9 mouse cellular contexts compared by ENCODE assay signal in the genomic region with DNA sequence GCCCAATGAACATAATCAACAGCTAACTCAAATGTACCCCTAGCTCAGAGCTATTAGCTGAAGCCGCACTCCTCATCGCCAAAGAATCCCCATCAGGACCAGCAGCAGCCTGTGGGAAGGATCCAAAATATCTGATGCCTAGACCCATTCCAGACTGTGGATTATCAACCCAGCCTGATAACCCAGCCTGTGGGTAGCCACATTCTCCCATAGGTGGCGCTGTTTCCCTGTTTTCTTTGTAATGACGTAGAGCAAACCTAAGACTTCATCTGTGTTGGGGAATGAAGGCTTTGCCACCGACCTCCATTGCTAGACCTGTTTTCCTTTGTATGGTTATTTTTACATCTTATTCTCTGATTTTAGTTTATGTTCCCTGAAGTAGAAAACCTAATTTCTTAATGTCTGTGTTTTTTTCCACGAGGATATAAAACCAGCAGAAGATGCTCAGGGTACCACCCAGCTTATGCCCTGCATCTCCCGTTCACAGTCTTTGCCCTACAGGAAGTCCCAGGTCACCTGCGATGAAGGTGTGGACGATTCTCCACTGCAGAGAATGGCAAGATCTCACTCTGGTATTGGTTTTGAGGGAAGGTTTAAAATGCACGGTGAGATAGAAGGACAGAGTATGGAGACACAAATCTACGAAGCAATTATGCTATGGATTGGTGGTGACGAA. TPM values are rescaled to one million over a fixed set of nuclear protein-coding genes. Genes with fewer than 3 reads are reported as not detected.
DNase-seq lines count a peak whose midpoint lies in the region; ATAC-seq and TF ChIP-seq lines count a peak whose summit lies in the region.
"Had no signal": no experiment of that assay in that cellular context is flagged by ENCODE, and none has a peak within 500 bp of the region (broad histone marks: within the 10 kb centered on the region; RNA-seq: fewer than 3 reads in every experiment).

No protein-coding gene starts in this region.

- H3K4me3 ChIP-seq in intestine, embryonic 14.5 days (ENCODE audit: low read depth, low read length): no peak overlapping the region
- H3K4me3 ChIP-seq in limb, embryonic 13.5 days: no peak overlapping the region
- H3K4me3 ChIP-seq in stomach, postnatal 0 days (ENCODE audit: low read depth, low read length): no peak overlapping the region
- H3K4me3 ChIP-seq: erythroblast, embryonic 14.5 days had no signal

- H3K36me3 ChIP-seq in intestine, embryonic 14.5 days (ENCODE audit: control insufficient read depth, insufficient read depth, low read length): no peaks in the 10 kb centered on the region
- H3K36me3 ChIP-seq in limb, embryonic 13.5 days: no peaks in the 10 kb centered on the region
- H3K36me3 ChIP-seq in stomach, postnatal 0 days (ENCODE audit: control insufficient read depth, insufficient read depth, low read length): no peaks in the 10 kb centered on the region

- WGBS in intestine, embryonic 14.5 days: 32% methylated on average over 12 of the region's 12 CpGs
- WGBS in limb, embryonic 13.5 days: 33% methylated on average over 12 of the region's 12 CpGs
- WGBS in stomach, postnatal 0 days: 35% methylated on average over 12 of the region's 12 CpGs

- H3K9me3 ChIP-seq in intestine, embryonic 14.5 days (ENCODE audit: control insufficient read depth, low read length): no peaks in the 10 kb centered on the region
- H3K9me3 ChIP-seq in limb, embryonic 13.5 days: no peaks in the 10 kb centered on the region
- no peaks in the 10 kb centered on the region for H3K9me3 ChIP-seq in stomach, postnatal 0 days (ENCODE audit: control insufficient read depth, low read length)

- peak; percentile 79 for ATAC-seq in intestine, embryonic 14.5 days (replicated peaks; ENCODE audit: low FRiP score, low TSS enrichment, low read depth)
- peak; percentile 57; the same call in 1 of the 2 replicates for ATAC-seq in limb, embryonic 13.5 days (ENCODE audit: low FRiP score, low read depth)
- peak; percentile 85 for ATAC-seq in monocyte, adult 5-6 weeks (replicated peaks; ENCODE audit: insufficient number of reproducible peaks, low FRiP score, low TSS enrichment, poor library complexity, severe bottlenecking)
- peak; percentile 69 for ATAC-seq in stomach, postnatal 0 days (ENCODE audit: low FRiP score, low TSS enrichment)

- H3K4me1 ChIP-seq in intestine, embryonic 14.5 days (replicated peaks; ENCODE audit: control insufficient read depth, insufficient read depth, low read length): no peaks in the 10 kb centered on the region
- H3K4me1 ChIP-seq in limb, embryonic 13.5 days: no peaks in the 10 kb centered on the region
- H3K4me1 ChIP-seq in stomach, postnatal 0 days (replicated peaks; ENCODE audit: control insufficient read depth, insufficient read depth): no peaks in the 10 kb centered on the region

- H3K27ac ChIP-seq in intestine, embryonic 14.5 days (ENCODE audit: low read depth): no peak overlapping the region
- no peak overlapping the region for H3K27ac ChIP-seq in limb, embryonic 13.5 days
- H3K27ac ChIP-seq in stomach, postnatal 0 days (replicated peaks): no peak overlapping the region

- no peak for TF ChIP-seq EP300 in stomach, postnatal 0 days (optimal IDR thresholded peaks at IDR 0.05)

- DNase-seq in urinary bladder, postnatal 14 days (ENCODE audit: low spot score): peak; percentile 66
- DNase-seq in urinary bladder, adult 2 months (ENCODE audit: low spot score): no peak
- peak; percentile 62 for DNase-seq in cerebellum, adult 8-10 months
- DNase-seq in forelimb bud, embryonic 11.5 days (ENCODE audit: low read depth, low spot score): peak; percentile 80
- peak; percentile 79 for DNase-seq in intestine, embryonic 14.5 days (ENCODE audit: low spot score)
- peak; percentile 66 for DNase-seq in stomach, postnatal 0 days (ENCODE audit: low spot score)

- no peak overlapping the region for H3K9ac ChIP-seq in intestine, embryonic 14.5 days (ENCODE audit: low read length)
- no peak overlapping the region for H3K9ac ChIP-seq in limb, embryonic 13.5 days
- H3K9ac ChIP-seq in stomach, postnatal 0 days (ENCODE audit: low read length): no peak overlapping the region

- peak; percentile 96 for TF ChIP-seq CTCF in stomach, postnatal 0 days (IDR thresholded peaks at IDR 0.05; ENCODE audit: low read depth)

- H3K27me3 ChIP-seq in intestine, embryonic 14.5 days (replicated peaks; ENCODE audit: control insufficient read depth, insufficient read depth, low read length): no peaks in the 10 kb centered on the region
- no peaks in the 10 kb centered on the region for H3K27me3 ChIP-seq in limb, embryonic 13.5 days
- H3K27me3 ChIP-seq in stomach, postnatal 0 days (ENCODE audit: control insufficient read depth, insufficient read depth, low read length): no peaks in the 10 kb centered on the region

- no peak overlapping the region for H3K4me2 ChIP-seq in intestine, embryonic 14.5 days (ENCODE audit: low read length)
- H3K4me2 ChIP-seq in limb, embryonic 13.5 days (replicated peaks): no peak overlapping the region
- H3K4me2 ChIP-seq in stomach, postnatal 0 days (replicated peaks; ENCODE audit: low read depth): no peak overlapping the region

RNA-seq across cellular contexts. Expression of a gene that starts 13.4 kb away (rescaled TPM):
- 17.8 and 24.8 TPM in 2 replicates for polyA plus RNA-seq in urinary bladder, adult 2 months (2012; rRNA removed)
- 18.5 and 19.0 TPM in 2 replicates for polyA plus RNA-seq in intestine, embryonic 14.5 days (2014; fragmentation: Nextera tagmentation; extraction: Ambion mirVana)
- polyA plus RNA-seq in limb, embryonic 13.5 days (2015; fragmentation: Nextera tagmentation; extraction: Ambion mirVana): 21.3 and 23.6 TPM in 2 replicates
- 6.5 to 9.8 TPM (median 8.2 TPM) in 3 replicates for total RNA-seq in monocyte, adult 5-6 weeks (2017)
- 3.8 and 4.1 TPM in 2 replicates for polyA plus RNA-seq in stomach, postnatal 0 days (2015; fragmentation: Nextera tagmentation; extraction: Ambion mirVana)

RNA-seq across cellular contexts. Expression of a gene that starts 47.3 kb away (rescaled TPM):
- polyA plus RNA-seq in urinary bladder, adult 2 months (2012; rRNA removed): not detected in 2 replicates
- polyA plus RNA-seq in intestine, embryonic 14.5 days (2014; fragmentation: Nextera tagmentation; extraction: Ambion mirVana): not detected in 2 replicates
- polyA plus RNA-seq in limb, embryonic 13.5 days (2015; fragmentation: Nextera tagmentation; extraction: Ambion mirVana): not detected in 2 replicates
- total RNA-seq in monocyte, adult 5-6 weeks (2017): not detected in 3 replicates
- not detected in 2 replicates for polyA plus RNA-seq in stomach, postnatal 0 days (2015; fragmentation: Nextera tagmentation; extraction: Ambion mirVana)
- polyA plus RNA-seq: erythroblast, embryonic 14.5 days had no signal
